Mouse (Mus musculus) granulocyte monocyte progenitor cell, adult 5-6 weeks (primary cell): ENCODE measurements around the gene Adamts4. TPM values are rescaled to one million over a fixed set of nuclear protein-coding genes. Genes with fewer than 3 reads are reported as not detected.

ENCODE experiments used
- ATAC-seq: replicated peaks from 2 replicates; pipeline ENCODE4 v1.8.0; 2016; ENCODE audit warnings: mild to moderate bottlenecking, moderate TSS enrichment, inconsistent platforms; ENCODE audit not compliant: poor library complexity, severe bottlenecking
- total RNA-seq, 2 experiments: library from RNA; stranded (forward) in 1 of 2; stranded (reverse) in 1 of 2; fragments of 200-712, 200-1000 nt in 1 of 2; fragments of >200 nt in 1 of 2; fragmentation: Nextera tagmentation in 1 of 2; gene quantifications; 2 replicates each; pipeline ENCODE4 v1.2.3; 2014 to 2017

The Adamts4 gene
- not detected in 2 replicates for total RNA-seq (2014; fragmentation: Nextera tagmentation)
- not detected in 2 replicates for total RNA-seq (2017)

DNA sequence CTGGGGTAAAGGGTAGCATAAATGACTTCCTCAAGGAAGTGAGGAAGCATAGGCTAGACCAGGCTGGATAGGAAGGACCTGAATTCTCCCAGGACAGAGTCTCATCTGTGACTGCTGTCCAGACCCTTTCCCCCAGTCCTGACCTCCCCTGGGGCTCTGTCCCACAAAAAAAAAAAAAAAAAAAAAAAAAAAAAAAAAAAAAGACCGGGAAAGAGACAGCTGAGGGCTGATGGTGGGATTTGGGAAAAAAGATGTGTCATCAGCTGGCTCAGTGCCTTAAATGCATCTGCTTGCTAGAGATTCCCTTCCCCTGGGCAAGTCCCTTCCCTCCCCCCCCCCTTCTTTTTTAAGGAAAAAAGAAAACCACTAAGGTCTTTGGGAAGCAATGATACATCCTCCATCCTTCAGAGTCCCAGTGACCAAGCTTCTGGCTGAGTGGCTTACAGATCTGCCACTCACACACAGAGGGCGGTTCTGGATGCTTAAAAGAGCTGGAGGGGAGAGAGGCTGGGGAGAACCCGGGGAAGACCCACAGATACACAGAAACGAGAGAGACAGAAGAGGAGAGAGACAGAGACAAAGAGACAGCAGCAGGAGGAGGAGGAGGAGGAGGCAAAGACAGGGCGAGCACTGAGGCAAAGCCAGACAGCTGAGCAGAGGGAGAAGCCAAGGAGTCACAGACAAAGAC is at the start of gene Adamts4:
TSS of gene Adamts4 (plus strand) at position 509 of the 688 bp plus-strand sequence.
- ATAC-seq: no peak

DNA sequence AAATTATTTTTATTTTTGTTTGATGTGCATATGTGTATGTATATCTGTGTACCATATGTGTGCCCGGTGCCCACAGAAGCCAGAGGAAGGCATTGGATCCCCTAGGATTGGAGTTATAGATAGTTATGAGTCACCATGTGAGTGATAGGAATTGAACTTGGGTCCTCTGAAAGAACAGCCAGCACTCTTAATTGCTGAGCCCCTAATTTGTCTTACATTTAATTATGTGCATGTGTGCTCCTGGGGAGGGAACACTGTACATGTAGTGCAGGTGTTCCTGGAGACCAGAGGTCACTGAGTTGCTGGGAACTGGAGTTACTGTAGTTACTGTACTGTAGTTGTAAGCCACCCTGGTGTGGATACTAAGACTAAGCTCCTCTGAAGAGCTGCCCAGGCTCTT is 49.5 kb upstream of the Adamts4 start:
- no peak for ATAC-seq

DNA sequence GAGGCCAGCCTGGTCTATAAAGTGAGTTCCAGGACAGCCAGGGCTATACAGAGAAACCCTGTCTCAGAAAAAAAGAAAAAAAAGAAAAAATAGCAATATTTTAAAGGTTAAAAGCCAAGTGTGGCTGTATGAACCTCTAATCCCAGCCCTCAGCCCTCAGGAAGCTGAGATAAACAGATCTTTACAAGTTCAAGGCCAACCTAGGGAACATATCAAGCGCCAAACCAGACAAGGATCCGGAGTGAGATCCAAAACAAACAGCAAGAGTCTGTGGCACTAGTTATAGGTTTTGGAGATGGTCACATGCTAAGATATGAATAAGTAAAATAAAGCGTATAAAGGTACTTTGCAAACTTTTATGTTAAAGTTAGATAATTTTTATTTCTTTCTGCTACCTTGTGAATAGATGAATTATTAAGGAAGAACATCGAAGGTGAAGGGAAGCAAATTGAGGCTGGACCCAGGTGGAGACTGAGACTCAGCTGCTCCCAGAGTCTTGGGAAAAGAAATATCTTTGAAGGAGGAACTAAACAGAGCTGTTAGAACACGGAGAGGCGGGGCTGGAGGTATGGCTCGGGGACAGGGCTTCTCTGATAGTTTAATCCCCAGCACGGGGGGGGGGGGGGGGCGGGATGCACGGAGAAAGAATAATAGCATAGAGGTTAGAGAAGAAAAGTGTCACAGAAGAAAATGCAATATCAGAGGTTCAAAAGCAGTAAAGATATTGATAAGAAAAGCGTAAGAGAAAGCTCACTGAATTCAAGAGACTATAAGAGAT is 46.6 kb upstream of the Adamts4 start:
- no peak for ATAC-seq

DNA sequence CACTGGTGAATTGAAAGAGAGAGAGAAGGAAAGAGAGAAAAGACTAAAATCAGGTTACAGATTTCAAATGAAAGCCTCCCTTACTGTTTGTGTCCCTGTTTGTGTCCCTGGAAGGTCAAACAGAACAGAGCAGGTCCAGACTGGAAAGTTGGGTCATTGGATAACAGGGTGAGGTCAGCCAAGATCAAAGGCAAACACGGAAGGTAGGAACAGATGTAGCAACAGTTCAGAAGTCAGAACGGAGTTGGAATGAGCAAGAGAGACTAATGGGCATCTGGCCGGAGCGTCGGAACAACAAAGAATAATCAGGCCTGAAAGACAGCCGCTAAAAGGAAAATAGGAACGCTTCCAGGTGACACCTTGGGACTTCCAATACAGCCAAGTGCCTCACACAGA is 46.0 kb upstream of the Adamts4 start:
- ATAC-seq: no peak

DNA sequence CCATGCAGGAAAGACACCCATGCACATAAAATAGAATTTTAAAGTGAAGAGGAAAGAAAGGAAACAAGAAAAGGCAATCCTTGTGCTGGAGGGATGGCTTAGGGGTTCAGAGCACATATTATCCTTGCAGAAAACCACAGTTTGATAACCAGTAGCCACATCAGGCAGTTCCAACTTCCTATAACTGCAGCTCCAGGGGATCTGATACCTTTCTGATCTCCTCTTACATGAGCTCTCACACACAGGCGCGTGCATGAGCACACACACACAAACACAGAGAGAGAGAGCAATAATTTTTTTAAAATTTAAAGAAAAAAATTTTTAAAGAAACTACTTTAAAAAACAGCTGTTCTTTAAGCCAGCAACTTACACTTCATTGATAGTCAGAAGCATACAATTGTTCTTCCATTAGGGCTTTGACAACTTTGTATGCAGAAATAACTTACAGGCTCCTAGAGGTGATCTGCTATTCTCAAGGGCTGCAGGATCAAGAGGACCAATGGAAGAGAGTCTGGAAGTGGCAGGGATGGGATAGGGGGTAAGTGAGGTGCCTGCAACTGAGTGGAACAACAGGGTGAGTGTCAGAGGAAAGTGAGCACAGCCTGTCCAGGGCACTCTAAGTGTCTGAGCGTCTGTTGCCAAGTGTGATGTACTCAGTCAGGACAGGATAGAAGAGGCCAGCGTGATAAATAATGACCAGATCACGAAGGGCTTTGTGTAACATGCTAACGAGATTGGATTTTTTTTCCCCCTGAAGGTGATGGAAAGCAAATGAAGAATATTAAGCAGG is 44.3 kb upstream of the Adamts4 start:
- ATAC-seq: no peak

DNA sequence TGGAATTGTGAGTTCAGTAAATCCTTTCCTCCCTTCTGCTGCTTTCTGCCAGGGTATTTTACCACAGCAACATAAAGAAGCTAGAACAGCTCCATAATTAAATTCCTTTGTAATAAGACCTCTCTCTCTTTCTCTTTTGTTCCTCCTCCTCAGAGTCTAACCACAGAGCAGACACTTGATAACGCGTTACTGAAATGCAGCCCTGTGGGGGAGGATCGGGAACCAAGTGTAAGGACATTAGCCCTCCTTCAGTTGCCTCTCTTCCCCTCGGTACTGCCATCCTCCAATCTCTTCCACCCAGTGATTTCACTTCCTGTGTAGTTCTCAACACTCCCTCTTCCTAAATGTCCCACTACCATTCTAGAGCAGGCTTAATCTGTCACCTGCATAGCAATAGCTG is 40.8 kb upstream of the Adamts4 start:
- peak; percentile 74 for ATAC-seq

DNA sequence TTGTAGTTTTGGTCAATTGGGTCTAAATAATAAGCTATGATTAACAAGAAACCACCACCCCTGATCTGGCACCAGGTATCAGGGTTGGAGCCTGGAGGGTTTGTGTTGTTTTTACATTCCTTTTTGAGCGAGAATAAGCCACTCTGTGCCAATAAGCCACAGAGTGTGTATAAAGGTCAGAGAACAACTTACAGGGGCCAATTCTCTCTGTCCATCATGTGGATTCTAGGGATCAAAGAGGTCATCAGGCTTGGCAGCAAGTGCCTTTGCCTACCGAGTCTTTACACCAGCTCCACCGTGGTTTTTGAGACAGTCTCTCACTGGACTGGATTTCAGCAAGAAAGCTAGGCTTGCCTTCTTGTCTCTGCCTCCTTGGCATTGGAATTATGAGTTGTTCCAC is 37.4 kb upstream of the Adamts4 start:
- no peak for ATAC-seq

DNA sequence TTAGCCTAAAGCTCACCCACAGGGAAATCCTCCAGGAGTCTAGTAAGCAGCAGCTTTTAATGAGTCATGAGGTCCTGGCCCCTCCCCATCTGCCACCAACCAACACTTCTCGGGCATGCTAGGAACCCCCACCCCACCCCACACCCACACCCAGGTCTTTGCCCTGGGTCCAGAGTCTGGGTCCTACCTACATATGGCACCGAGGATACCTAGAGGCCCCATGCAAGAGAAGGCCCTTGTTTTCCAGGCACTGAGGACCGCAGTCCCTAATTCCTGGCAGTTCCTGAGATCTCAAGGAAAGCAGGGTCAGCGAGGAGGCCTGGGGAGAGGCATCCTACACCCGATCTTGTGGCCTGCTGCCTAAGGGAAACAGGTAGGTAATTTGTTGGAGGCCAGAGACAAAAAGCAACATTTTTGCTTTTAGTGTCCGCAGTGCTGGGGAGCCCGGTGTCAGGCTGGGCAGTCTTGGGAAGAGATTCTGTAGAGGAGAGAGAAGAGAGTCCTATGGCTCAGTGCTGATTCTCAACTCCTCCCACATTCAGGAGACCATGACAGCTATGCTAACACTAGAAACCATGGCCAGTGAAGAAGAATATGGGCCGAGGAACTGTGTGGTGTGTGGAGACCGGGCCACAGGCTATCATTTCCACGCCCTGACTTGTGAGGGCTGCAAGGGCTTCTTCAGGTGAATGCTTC is 36.3 kb upstream of the Adamts4 start, which contains the start of gene Nr1i3:
TSS of gene Nr1i3 (plus strand) at position 170 of the 696 bp plus-strand sequence.
- ATAC-seq: no peak

DNA sequence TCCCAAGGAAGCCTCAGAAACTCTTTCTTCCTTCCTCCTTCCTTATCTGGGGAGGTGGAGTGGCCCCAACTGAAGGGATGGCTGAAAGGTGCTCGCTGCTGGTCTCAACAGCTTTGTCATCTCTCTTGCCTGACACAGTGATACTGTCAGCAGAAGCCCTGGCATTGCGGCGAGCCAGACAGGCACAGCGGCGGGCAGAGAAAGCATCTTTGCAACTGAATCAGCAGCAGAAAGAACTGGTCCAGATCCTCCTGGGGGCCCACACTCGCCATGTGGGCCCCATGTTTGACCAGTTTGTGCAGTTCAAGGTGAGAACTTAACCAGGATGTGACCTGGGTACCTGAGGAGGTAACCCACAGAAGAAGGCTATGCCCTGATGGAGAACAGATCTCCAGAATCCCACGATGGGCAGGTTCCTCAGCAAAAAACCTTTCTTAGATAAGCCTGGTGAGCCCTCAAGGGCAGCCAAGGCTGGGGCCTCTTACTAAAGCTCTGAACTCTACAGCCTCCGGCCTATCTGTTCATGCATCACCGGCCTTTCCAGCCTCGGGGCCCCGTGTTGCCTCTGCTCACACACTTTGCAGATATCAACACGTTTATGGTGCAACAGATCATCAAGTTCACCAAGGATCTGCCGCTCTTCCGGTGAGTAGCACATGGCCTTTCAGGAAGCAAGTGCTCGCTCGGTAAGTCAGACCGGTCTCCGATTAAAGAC is 33.8 kb upstream of the Adamts4 start:
- ATAC-seq: no peak

DNA sequence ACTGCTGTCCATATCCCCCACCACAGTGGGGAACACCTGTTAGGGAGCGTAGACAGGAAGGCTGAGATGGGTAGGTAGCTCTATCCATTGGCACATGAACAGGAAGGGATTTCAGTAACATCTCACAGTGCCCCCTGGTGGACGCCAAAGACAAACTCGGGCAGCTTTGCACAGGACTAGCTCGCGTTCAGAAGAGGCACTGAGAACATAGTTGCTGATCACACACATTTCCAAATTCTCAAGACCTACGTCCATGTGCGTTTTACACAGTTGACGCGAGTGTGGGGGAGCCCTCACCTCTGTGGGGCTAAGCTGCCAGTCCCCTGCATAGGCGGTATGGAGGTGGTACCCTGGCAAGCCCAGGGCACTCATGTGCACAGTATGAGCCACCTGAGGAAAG is 29.4 kb upstream of the Adamts4 start:
- ATAC-seq: peak; percentile 37

DNA sequence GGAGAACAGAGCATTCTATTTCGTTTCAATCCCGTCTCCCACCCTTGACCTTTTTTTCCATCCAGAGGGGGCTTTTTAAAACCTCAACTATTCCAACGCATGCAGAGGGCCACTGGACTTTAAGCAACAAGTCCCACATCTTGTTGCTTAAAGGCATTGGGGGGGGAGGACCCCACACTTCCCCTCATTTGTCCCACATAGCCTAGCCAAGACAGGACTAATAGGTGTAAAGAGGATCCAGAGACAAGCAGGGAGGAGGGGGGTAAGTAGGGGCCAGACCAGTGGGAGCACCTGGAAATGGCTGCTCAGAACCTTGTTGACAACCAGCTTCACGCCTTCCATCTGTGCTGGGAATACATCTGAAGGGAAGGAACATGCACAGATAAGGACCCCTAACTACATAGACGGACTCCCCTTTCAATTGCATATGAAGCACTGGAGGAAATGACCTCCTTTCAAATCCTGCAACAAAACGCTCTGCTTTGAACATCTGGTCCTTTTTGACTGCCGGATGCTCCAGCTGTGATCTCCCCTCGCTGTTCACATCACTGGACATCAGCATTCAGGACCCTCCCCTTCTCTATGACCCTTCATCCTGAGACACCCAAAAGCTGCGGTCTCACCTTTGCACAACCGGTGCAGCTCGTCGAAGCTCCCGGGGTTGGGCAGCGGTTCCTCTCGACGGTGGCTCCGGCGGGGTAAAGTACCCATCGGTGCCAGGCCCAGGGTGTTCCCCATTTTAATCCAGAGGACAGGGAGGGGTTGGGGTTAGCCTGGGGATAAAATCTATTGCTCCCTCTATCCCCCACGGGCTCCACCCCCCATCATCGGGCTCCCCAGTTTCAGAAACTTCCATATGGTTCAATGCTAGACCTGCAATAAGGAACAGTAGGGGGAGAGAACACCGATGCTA is 28.7 kb upstream of the Adamts4 start:
- ATAC-seq: peak; percentile 15; the same call in 1 of the 2 replicates

DNA sequence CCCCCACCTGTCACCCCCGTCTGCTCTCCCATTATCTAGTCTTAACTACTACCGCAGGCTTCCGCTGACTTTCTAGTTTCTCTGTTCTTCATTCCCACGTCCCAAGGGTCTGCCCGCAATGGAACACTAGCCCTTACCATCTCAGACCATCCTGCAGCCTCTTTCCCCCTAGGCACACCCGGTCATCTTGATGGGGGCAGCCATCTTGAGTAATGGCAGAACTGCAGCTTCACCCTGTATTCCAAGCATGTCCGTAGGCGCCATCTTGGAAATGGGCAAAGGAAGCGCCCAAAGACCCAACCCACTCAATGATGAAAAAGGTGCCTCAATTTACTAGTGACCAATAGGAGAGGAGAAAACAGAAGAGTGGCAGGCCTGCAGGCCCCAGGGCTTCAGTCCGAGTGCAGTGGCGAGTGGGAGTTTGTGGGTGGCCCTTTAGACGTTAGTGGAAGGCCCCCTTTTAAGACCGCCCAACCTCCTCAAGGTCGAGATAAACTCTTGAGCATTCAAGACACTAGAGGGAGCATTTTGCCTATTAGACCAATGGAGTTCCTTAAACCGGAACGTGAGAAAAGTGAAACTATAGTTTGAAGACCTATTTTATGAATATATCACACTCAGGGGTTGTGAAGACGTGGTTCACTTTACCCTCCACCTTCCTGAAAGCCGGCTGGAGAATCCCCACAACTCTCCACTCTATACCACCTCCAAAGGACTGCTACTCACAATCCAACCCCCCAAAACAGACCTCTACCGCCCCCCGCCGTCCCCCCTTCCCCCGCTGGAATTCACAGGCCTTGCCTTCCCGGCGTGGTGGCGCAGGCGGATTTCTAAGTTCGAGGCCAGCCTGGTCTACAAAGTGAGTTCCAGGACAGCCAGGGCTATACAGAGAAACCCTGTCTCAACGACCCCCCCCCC is 27.7 kb upstream of the Adamts4 start, which contains the start of gene Tomm40l:
TSS of gene Tomm40l (minus strand) at position 277 of the 918 bp plus-strand sequence.
- ATAC-seq: peak; percentile 90

DNA sequence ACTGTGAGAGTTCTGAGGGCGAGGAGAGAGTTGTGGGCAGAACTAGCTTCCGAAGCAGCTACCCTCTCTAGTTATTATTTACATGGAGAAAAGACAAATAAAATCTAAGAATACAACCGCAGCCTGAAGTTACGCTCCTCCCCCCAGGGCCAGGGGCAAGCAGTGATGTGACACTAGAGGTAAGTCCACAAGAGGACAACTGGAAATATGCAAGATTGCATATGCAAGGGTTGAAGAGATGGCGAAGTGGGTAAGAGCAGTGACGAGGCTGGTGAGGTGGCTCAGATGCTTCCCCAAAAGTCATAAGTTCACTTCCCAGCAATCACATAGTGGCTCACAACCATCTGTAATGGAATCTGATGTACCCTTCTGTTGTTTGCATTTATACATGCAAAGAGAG is 27.1 kb upstream of the Adamts4 start:
- ATAC-seq: no peak

DNA sequence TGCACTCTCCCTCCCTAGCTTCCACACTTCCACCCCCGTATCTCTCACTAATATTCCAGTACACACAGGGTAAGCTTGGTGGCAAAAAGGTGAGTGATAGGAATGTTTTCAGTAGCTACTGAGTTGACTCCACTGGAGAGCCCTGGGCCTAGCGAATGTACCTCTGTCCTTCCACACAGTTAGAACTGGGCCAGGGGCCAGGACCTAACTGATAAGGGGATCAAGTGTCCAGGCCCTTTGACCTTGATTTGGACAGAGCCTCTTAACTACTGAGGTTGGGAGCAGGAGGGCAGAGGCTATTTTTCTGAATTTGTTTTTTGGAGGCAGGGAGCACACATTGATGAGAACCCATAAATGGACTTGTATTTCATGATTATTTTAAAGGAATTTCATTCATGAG is 26.4 kb upstream of the Adamts4 start:
- ATAC-seq: no peak

DNA sequence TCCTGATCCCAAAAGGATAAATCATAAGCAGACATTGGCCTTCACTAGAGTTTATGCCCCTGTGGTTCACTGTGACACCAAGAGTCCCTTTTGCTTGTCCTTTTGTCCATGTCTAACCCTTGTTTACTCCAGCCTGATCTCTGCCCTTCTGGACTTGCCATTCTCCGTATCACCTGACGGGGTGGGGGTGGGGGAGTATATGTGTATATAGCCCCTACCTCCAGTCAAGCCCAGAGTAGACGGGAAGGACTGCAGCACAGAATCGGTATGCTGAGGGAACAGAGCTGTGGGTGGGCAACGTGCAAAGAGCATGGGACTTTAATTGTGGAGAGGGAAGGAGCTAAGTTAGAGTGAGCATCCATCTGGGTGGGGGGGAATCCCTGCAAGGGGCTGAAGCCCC is 25.4 kb upstream of the Adamts4 start, which contains the start of gene Apoa2:
TSS of gene Apoa2 (plus strand) at position 198 of the 400 bp plus-strand sequence.
- no peak for ATAC-seq

DNA sequence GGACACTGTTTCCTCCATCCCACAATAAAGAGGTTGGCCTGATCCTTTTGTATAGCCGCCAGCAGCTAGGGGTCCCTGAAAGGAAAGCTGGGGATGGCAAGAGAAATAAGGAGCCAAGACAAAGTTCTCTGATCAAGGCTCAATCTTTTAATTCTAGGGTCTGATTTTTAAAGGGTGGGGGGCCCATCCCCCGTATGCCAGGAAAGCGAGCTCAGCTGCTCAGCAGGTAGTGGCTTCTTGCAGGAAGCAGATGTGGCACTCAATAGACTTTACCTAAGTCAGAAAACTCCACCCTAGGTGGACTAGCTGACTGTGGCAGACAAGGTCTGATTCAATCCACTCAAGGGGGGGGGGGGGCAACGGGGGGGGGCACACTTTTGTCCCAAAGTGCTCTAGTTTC is 23.4 kb upstream of the Adamts4 start:
- ATAC-seq: no peak

DNA sequence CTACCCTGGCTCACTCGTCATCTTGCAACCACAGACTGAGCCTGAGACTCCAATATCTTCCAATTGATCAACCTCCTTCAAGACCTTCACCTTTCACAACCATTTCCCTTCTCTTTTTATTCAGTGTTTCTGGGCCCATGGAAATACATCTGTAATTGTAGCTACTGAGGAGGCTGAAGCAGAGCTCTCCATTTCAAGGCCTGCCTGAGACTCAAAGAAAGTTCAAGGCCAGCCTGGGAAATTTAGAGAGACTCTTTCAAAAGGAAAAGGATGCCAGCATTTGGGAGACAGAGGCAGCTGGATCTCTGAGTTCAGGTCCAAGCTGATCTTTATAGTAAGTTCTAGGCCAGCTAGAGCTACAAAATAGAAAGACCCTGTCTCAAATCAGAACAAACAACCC is 22.3 kb upstream of the Adamts4 start:
- ATAC-seq: no peak
